8 mouse cellular contexts compared by ENCODE assay signal in genomic region chr1:151345109-151345862, GRCm38 (mm10). TPM values are rescaled to one million over a fixed set of nuclear protein-coding genes. Genes with fewer than 3 reads are reported as not detected.
A peak's percentile ranks its signal among the peaks of the same experiment; 100 is the strongest.
DNase-seq lines count a peak whose midpoint lies in the region; ATAC-seq and TF ChIP-seq lines count a peak whose summit lies in the region.

No protein-coding gene starts in this region.

- TF ChIP-seq EP300 in heart, adult 2 months (IDR thresholded peaks at IDR 0.05; ENCODE audit: insufficient read depth, low read depth, low read length), result no peak

- TF ChIP-seq POLR2A in heart, adult 2 months (IDR thresholded peaks at IDR 0.05; ENCODE audit: insufficient read depth, low read depth, low read length), result peak; percentile 45; the same call in 1 of the 2 replicates
- TF ChIP-seq POLR2A in kidney, adult 2 months (IDR thresholded peaks at IDR 0.05; ENCODE audit: low read depth, low read length), result no peak

- peak overlapping the region; percentile 82 for H3K4me2 ChIP-seq in embryonic facial prominence, embryonic 13.5 days
- peak overlapping the region; percentile 68 for H3K4me2 ChIP-seq in limb, embryonic 12.5 days
- H3K4me2 ChIP-seq in midbrain, embryonic 14.5 days (ENCODE audit: low read length), result peak overlapping the region; percentile 66

- intact Hi-C loops in heart, adult 2 months (cut with DNase I), result loop anchor here (2.0 to 5.0 kb wide), 2 partner anchors 266 to 308 kb away; no protein-coding TSS in a partner anchor

- H3K27ac ChIP-seq in embryonic facial prominence, embryonic 13.5 days, result peak overlapping the region; percentile 96
- peak overlapping the region; percentile 85 for H3K27ac ChIP-seq in heart, adult 2 months
- peak overlapping the region; percentile 91 for H3K27ac ChIP-seq in kidney, adult 2 months (ENCODE audit: insufficient read depth, low read depth, low read length)
- peak overlapping the region; percentile 95 for H3K27ac ChIP-seq in limb, embryonic 12.5 days
- peak overlapping the region; percentile 97 for H3K27ac ChIP-seq in midbrain, embryonic 14.5 days (replicated peaks; ENCODE audit: low read depth, low read length)

- WGBS in embryonic facial prominence, embryonic 13.5 days, result 1% methylated on average over 55 of the region's 55 CpGs
- WGBS in heart, adult 2 months, result 1% methylated on average over 55 of the region's 55 CpGs
- WGBS in kidney, adult 2 months, result under 1% methylated on average over 55 of the region's 55 CpGs
- WGBS in limb, embryonic 12.5 days, result under 1% methylated on average over 55 of the region's 55 CpGs
- under 1% methylated on average over 54 of the region's 55 CpGs for WGBS in midbrain, embryonic 14.5 days

- no peak for TF ChIP-seq CTCF in heart, adult 2 months (IDR thresholded peaks at IDR 0.05)
- no peak for TF ChIP-seq CTCF in kidney, adult 2 months (conservative IDR thresholded peaks at IDR 0.05; ENCODE audit: insufficient read depth, insufficient read length, low read depth, low read length)

- ATAC-seq in embryonic facial prominence, embryonic 13.5 days (ENCODE audit: insufficient number of reproducible peaks, insufficient read depth, low FRiP score, low TSS enrichment, low read depth), result peak; percentile 85
- peak; percentile 80 for ATAC-seq in limb, embryonic 12.5 days (ENCODE audit: insufficient number of reproducible peaks, insufficient read depth, low FRiP score, low TSS enrichment, low read depth)
- ATAC-seq in midbrain, embryonic 14.5 days (ENCODE audit: low FRiP score, low TSS enrichment), result peak; percentile 87

- H3K9me3 ChIP-seq in embryonic facial prominence, embryonic 13.5 days, result no peaks in the 10 kb centered on the region
- H3K9me3 ChIP-seq in limb, embryonic 12.5 days, result no peaks in the 10 kb centered on the region
- H3K9me3 ChIP-seq in midbrain, embryonic 14.5 days (ENCODE audit: control insufficient read depth, low read length), result no peaks in the 10 kb centered on the region

- peaks cover 42% of the 10 kb centered on the region for H3K4me1 ChIP-seq in embryonic facial prominence, embryonic 13.5 days
- H3K4me1 ChIP-seq in heart, adult 2 months (ENCODE audit: control insufficient read depth, insufficient read depth, low read length), result peaks cover 3% of the 10 kb centered on the region
- H3K4me1 ChIP-seq in kidney, adult 2 months (ENCODE audit: control insufficient read depth, insufficient read depth, low read length), result peaks cover 26% of the 10 kb centered on the region
- peaks cover 33% of the 10 kb centered on the region for H3K4me1 ChIP-seq in limb, embryonic 12.5 days (replicated peaks)
- H3K4me1 ChIP-seq in midbrain, embryonic 14.5 days (ENCODE audit: control insufficient read depth, insufficient read depth, low read length), result peaks cover 32% of the 10 kb centered on the region

- no peaks in the 10 kb centered on the region for H3K27me3 ChIP-seq in embryonic facial prominence, embryonic 13.5 days
- no peaks in the 10 kb centered on the region for H3K27me3 ChIP-seq in heart, adult 2 months (ENCODE audit: control insufficient read depth, insufficient read depth, low read length)
- H3K27me3 ChIP-seq in kidney, adult 2 months (replicated peaks; ENCODE audit: control insufficient read depth, insufficient read depth, low read length), result no peaks in the 10 kb centered on the region
- no peaks in the 10 kb centered on the region for H3K27me3 ChIP-seq in limb, embryonic 12.5 days
- no peaks in the 10 kb centered on the region for H3K27me3 ChIP-seq in midbrain, embryonic 14.5 days (ENCODE audit: control insufficient read depth, insufficient read depth, low read length)

- peak; percentile 91 for DNase-seq in 416B (ENCODE audit: low read depth)
- DNase-seq in adrenal gland, postnatal 4 days (ENCODE audit: low spot score in 2 of 2), result peak; percentile 90 to 92
- DNase-seq in heart, adult 2 months, result peak; percentile 97 to 98
- DNase-seq in kidney, adult 2 months, result peak; percentile 98
- DNase-seq in midbrain, embryonic 14.5 days, result peak; percentile 97
- peak; percentile 88 for DNase-seq in spleen, adult 12 weeks (ENCODE audit: low spot score)

- peak overlapping the region; percentile 96 for H3K9ac ChIP-seq in embryonic facial prominence, embryonic 13.5 days
- H3K9ac ChIP-seq in heart, adult 2 months (ENCODE audit: low read depth, low read length), result peak overlapping the region; percentile 99
- peak overlapping the region; percentile 98 for H3K9ac ChIP-seq in limb, embryonic 12.5 days (replicated peaks)
- peak overlapping the region; percentile 95 for H3K9ac ChIP-seq in midbrain, embryonic 14.5 days (replicated peaks; ENCODE audit: low read length)

- peaks cover 1% of the 10 kb centered on the region; the same call in 1 of the 2 replicates for H3K79me2 ChIP-seq in heart, adult 2 months (replicated peaks; ENCODE audit: control insufficient read depth, insufficient read depth, low read length)

- peaks cover 3% of the 10 kb centered on the region; the same call in 1 of the 2 replicates for H3K36me3 ChIP-seq in embryonic facial prominence, embryonic 13.5 days
- H3K36me3 ChIP-seq in heart, adult 2 months (ENCODE audit: control insufficient read depth, insufficient read depth, low read length), result peaks cover 20% of the 10 kb centered on the region
- H3K36me3 ChIP-seq in kidney, adult 2 months (ENCODE audit: control insufficient read depth, insufficient read depth, low read length), result peaks cover 6% of the 10 kb centered on the region
- peaks cover 11% of the 10 kb centered on the region for H3K36me3 ChIP-seq in limb, embryonic 12.5 days
- H3K36me3 ChIP-seq in midbrain, embryonic 14.5 days (ENCODE audit: control insufficient read depth, insufficient read depth, low read length), result peaks cover 9% of the 10 kb centered on the region

- peak overlapping the region; percentile 85 for H3K4me3 ChIP-seq in embryonic facial prominence, embryonic 13.5 days
- peak overlapping the region; percentile 92 for H3K4me3 ChIP-seq in heart, adult 2 months
- H3K4me3 ChIP-seq in kidney, adult 2 months (ENCODE audit: insufficient read depth, low read depth, low read length), result peak overlapping the region; percentile 63
- H3K4me3 ChIP-seq in limb, embryonic 12.5 days (replicated peaks), result peak overlapping the region; percentile 97
- H3K4me3 ChIP-seq in midbrain, embryonic 14.5 days (replicated peaks; ENCODE audit: low read depth, low read length), result peak overlapping the region; percentile 90

RNA-seq across cellular contexts. Expression of gene Ivns1abp, which starts 1.0 kb away (rescaled TPM):
- 100 to 1,000 TPM; 127 to 187 TPM for total RNA-seq in adrenal gland, postnatal 4 days (2021)
- 411 and 420 TPM in 2 replicates for polyA plus RNA-seq in embryonic facial prominence, embryonic 13.5 days (2015; fragmentation: Nextera tagmentation; extraction: Ambion mirVana)
- total RNA-seq in heart, adult 2 months (2021), result 100 to 1,000 TPM; 659 to 843 TPM
- 259 and 495 TPM in 2 replicates for polyA plus RNA-seq in heart, adult 2 months (2012; rRNA removed)
- polyA plus RNA-seq in kidney, adult 2 months (2012; rRNA removed), result 137 and 155 TPM in 2 replicates
- 352 and 354 TPM in 2 replicates for polyA plus RNA-seq in limb, embryonic 12.5 days (2016; fragmentation: Nextera tagmentation; extraction: Ambion mirVana)
- 182 and 297 TPM in 2 replicates for polyA plus RNA-seq in midbrain, embryonic 14.5 days (2014; fragmentation: Nextera tagmentation; extraction: Ambion mirVana)

Comparison
In these comparisons a context has a peak if more than half of its experiments do, and no peak if none do; other contexts are left out.
1. Peak in every context shown above with its lines: DNase-seq, ATAC-seq, H3K4me3 ChIP-seq and H3K27ac ChIP-seq.